Mouse (Mus musculus) CH12.LX (cell line): ENCODE measurements around the gene Rapgef6. TPM values are rescaled to one million over a fixed set of nuclear protein-coding genes. Genes with fewer than 3 reads are reported as not detected.
A peak's percentile ranks its signal among the peaks of the same experiment; 100 is the strongest.

Experiments
- DNase-seq: peaks from one replicate; pipeline ENCODE4 v3.0.0-alpha.2; 2013; ENCODE audit errors: extremely low read depth
- H3K27ac ChIP-seq: 2 replicates; pipeline ENCODE4 v1.5.1; 2012; ENCODE audit warnings: low read depth, mild to moderate bottlenecking, control low read depth, moderate library complexity; ENCODE audit not compliant: insufficient read depth
- H3K27me3 ChIP-seq: replicated peaks from 2 replicates; pipeline ENCODE3; 2012; ENCODE audit warnings: inconsistent platforms
- H3K36me3 ChIP-seq, 2 experiments: replicated peaks in 1 of 2; 2 replicates each; pipeline versions ENCODE3 to v1.6.1; 2012; ENCODE audit warnings: inconsistent platforms in 1 of 2, low read length in 1 of 2, mild to moderate bottlenecking in 1 of 2, mixed read lengths in 1 of 2, moderate library complexity in 1 of 2; ENCODE audit not compliant: control insufficient read depth in 1 of 2, insufficient read depth in 1 of 2
- H3K4me1 ChIP-seq, 2 experiments: 2 replicates each; pipeline ENCODE4 v1.6.1; 2012; ENCODE audit warnings: inconsistent platforms in 1 of 2, moderate library complexity in 1 of 2; ENCODE audit not compliant: insufficient read depth in 2 of 2, control insufficient read depth in 1 of 2
- H3K4me2 ChIP-seq: 2 replicates; pipeline ENCODE4 v1.6.1; 2012; ENCODE audit warnings: low read depth, mild to moderate bottlenecking, control low read depth; ENCODE audit not compliant: poor library complexity, insufficient read depth, severe bottlenecking
- H3K4me3 ChIP-seq, 3 experiments: fragments of 150-350 bp in 1 of 3; sonication (generic) in 1 of 3; replicated peaks in 1 of 3; 2 replicates each; pipeline versions ENCODE3 to v1.5.1; 2011 to 2012; ENCODE audit warnings: low read depth in 2 of 3, low read length in 2 of 3, mild to moderate bottlenecking in 2 of 3, moderate library complexity in 2 of 3, control low read depth in 1 of 3, improper control_type of control experiment in 1 of 3, inconsistent platforms in 1 of 3, mixed read lengths in 1 of 3; ENCODE audit not compliant: poor library complexity in 1 of 3
- H3K79me2 ChIP-seq: replicated peaks from 2 replicates; pipeline ENCODE4 v1.6.1; 2012; ENCODE audit warnings: mild to moderate bottlenecking, moderate library complexity; ENCODE audit not compliant: control insufficient read depth, poor library complexity, insufficient read depth, severe bottlenecking; ENCODE audit errors: extremely low read depth
- H3K9ac ChIP-seq: 2 replicates; pipeline ENCODE4 v1.6.1; 2012; ENCODE audit warnings: low read depth, mild to moderate bottlenecking, control low read depth, moderate library complexity; ENCODE audit not compliant: insufficient read depth
- H3K9me3 ChIP-seq: replicated peaks from 2 replicates; pipeline ENCODE3; 2012; ENCODE audit warnings: low read length, inconsistent platforms, mixed read lengths
- BHLHE40 ChIP-seq: IDR thresholded peaks from 2 replicates; pipeline ENCODE4 v1.6.1; 2011; ENCODE audit warnings: mild to moderate bottlenecking, low read depth, low read length, improper control_type of control experiment
- CHD1 ChIP-seq: IDR thresholded peaks from 2 replicates; pipeline ENCODE4 v1.6.1; 2012; ENCODE audit warnings: low read depth, low read length, improper control_type of control experiment, inconsistent platforms
- CHD2 ChIP-seq: IDR thresholded peaks from 2 replicates; pipeline ENCODE4 v1.6.1; 2011; ENCODE audit warnings: low read length, improper control_type of control experiment
- CTCF ChIP-seq, 2 experiments: IDR thresholded peaks in 1 of 2; conservative IDR thresholded peaks in 1 of 2; 2 replicates each; pipeline ENCODE4 v1.5.1; 2011 to 2012; ENCODE audit warnings: low read depth in 2 of 2, low read length in 2 of 2, improper control_type of control experiment in 1 of 2, inconsistent platforms in 1 of 2, mild to moderate bottlenecking in 1 of 2, moderate library complexity in 1 of 2
- E2F4 ChIP-seq: IDR thresholded peaks from 2 replicates; pipeline ENCODE4 v1.6.1; 2011; ENCODE audit warnings: low read depth, low read length, improper control_type of control experiment; ENCODE audit not compliant: insufficient replicate concordance
- ELF1 ChIP-seq: IDR thresholded peaks from 2 replicates; pipeline ENCODE4 v1.6.1; 2014; ENCODE audit warnings: low read depth, mild to moderate bottlenecking, inconsistent platforms, low read length, improper control_type of control experiment
- EP300 ChIP-seq: IDR thresholded peaks from 2 replicates; pipeline ENCODE4 v1.6.1; 2011; ENCODE audit warnings: low read length, improper control_type of control experiment
- ETS1 ChIP-seq: conservative IDR thresholded peaks from 2 replicates; pipeline ENCODE4 v1.6.1; 2012; ENCODE audit warnings: low read depth, mild to moderate bottlenecking, inconsistent platforms, low read length, improper control_type of control experiment, moderate library complexity
- GABPA ChIP-seq: IDR thresholded peaks from 2 replicates; pipeline ENCODE4 v1.6.1; 2012; ENCODE audit warnings: low read depth, low read length, improper control_type of control experiment, inconsistent platforms; ENCODE audit not compliant: insufficient replicate concordance
- HCFC1 ChIP-seq: IDR thresholded peaks from 2 replicates; pipeline ENCODE4 v1.6.1; 2012; ENCODE audit warnings: low read depth, mild to moderate bottlenecking, inconsistent platforms, low read length, improper control_type of control experiment
- IRF4 ChIP-seq: IDR thresholded peaks from 2 replicates; pipeline ENCODE4 v1.6.1; 2014; ENCODE audit warnings: low read depth, mild to moderate bottlenecking, inconsistent platforms, low read length, improper control_type of control experiment
- JUN ChIP-seq: IDR thresholded peaks from 2 replicates; pipeline ENCODE4 v1.6.1; 2011; ENCODE audit warnings: low read depth, mild to moderate bottlenecking, low read length, improper control_type of control experiment, moderate library complexity; ENCODE audit not compliant: insufficient read depth
- JUND ChIP-seq: conservative IDR thresholded peaks from 2 replicates; pipeline ENCODE4 v1.6.1; 2011; ENCODE audit warnings: low read depth, low read length, improper control_type of control experiment
- KAT2A ChIP-seq: IDR thresholded peaks from 2 replicates; pipeline ENCODE4 v1.6.1; 2012; ENCODE audit warnings: low read length, improper control_type of control experiment, inconsistent platforms; ENCODE audit not compliant: insufficient replicate concordance
- MAFK ChIP-seq: IDR thresholded peaks from 2 replicates; pipeline ENCODE4 v1.6.1; 2011; ENCODE audit warnings: low read length, improper control_type of control experiment; ENCODE audit not compliant: insufficient replicate concordance
- MAX ChIP-seq: IDR thresholded peaks from 2 replicates; pipeline ENCODE4 v1.6.1; 2011; ENCODE audit warnings: low read length, improper control_type of control experiment
- MAZ ChIP-seq: IDR thresholded peaks from 2 replicates; pipeline ENCODE4 v1.6.1; 2012; ENCODE audit warnings: low read depth, mild to moderate bottlenecking, inconsistent platforms, low read length, improper control_type of control experiment, moderate library complexity
- MEF2A ChIP-seq: IDR thresholded peaks from 2 replicates; pipeline ENCODE4 v1.6.1; 2014; ENCODE audit warnings: low read depth, mild to moderate bottlenecking, inconsistent platforms, low read length, improper control_type of control experiment, borderline replicate concordance
- MXI1 ChIP-seq: IDR thresholded peaks from 2 replicates; pipeline ENCODE4 v1.6.1; 2011; ENCODE audit warnings: mild to moderate bottlenecking, low read depth, low read length, improper control_type of control experiment
- MYC ChIP-seq: IDR thresholded peaks from 2 replicates; pipeline ENCODE4 v1.6.1; 2011; ENCODE audit warnings: low read depth, mild to moderate bottlenecking, improper control_type of control experiment, low read length
- NELFE ChIP-seq: IDR thresholded peaks from 2 replicates; pipeline ENCODE4 v1.6.1; 2011; ENCODE audit warnings: low read depth, low read length, improper control_type of control experiment
- NRF1 ChIP-seq: IDR thresholded peaks from 2 replicates; pipeline ENCODE4 v1.6.1; 2014; ENCODE audit warnings: low read depth, mild to moderate bottlenecking, inconsistent platforms, low read length, improper control_type of control experiment, moderate library complexity
- PAX5 ChIP-seq: IDR thresholded peaks from 2 replicates; pipeline ENCODE4 v1.6.1; 2012; ENCODE audit warnings: low read length, inconsistent platforms, mixed read lengths
- POLR2A ChIP-seq: IDR thresholded peaks from 2 replicates; pipeline ENCODE4 v1.6.1; 2011; ENCODE audit warnings: low read depth, mild to moderate bottlenecking, improper control_type of control experiment, low read length
- POLR2AphosphoS2 ChIP-seq: IDR thresholded peaks from 2 replicates; pipeline ENCODE4 v1.6.1; 2011; ENCODE audit warnings: low read depth, low read length, improper control_type of control experiment
- RAD21 ChIP-seq: IDR thresholded peaks from 2 replicates; pipeline ENCODE4 v1.6.1; 2011; ENCODE audit warnings: low read depth, mild to moderate bottlenecking, low read length, improper control_type of control experiment, moderate library complexity
- RCOR1 ChIP-seq: conservative IDR thresholded peaks from 2 replicates; pipeline ENCODE4 v1.6.1; 2012; ENCODE audit warnings: low read depth, mild to moderate bottlenecking, inconsistent platforms, low read length, improper control_type of control experiment
- SIN3A ChIP-seq: IDR thresholded peaks from 2 replicates; pipeline ENCODE4 v1.6.1; 2012; ENCODE audit warnings: low read length, improper control_type of control experiment, inconsistent platforms
- SMC3 ChIP-seq: IDR thresholded peaks from 2 replicates; pipeline ENCODE4 v1.6.1; 2011; ENCODE audit warnings: low read depth, low read length, improper control_type of control experiment
- TBP ChIP-seq: conservative IDR thresholded peaks from 2 replicates; pipeline ENCODE4 v1.6.1; 2011; ENCODE audit warnings: low read depth, low read length, improper control_type of control experiment
- TCF12 ChIP-seq: IDR thresholded peaks from 2 replicates; pipeline ENCODE4 v1.6.1; 2014; ENCODE audit warnings: low read depth, mild to moderate bottlenecking, inconsistent platforms, low read length, improper control_type of control experiment
- UBTF ChIP-seq: IDR thresholded peaks from 2 replicates; pipeline ENCODE4 v1.6.1; 2012; ENCODE audit warnings: low read depth, mild to moderate bottlenecking, inconsistent platforms, low read length, improper control_type of control experiment, moderate library complexity
- USF1 ChIP-seq: IDR thresholded peaks from 2 replicates; pipeline ENCODE4 v1.6.1; 2014; ENCODE audit warnings: low read depth, mild to moderate bottlenecking, inconsistent platforms, low read length, improper control_type of control experiment
- USF2 ChIP-seq: conservative IDR thresholded peaks from 2 replicates; pipeline ENCODE4 v1.6.1; 2011; ENCODE audit warnings: low read depth, low read length, improper control_type of control experiment
- ZC3H11A ChIP-seq: IDR thresholded peaks from 2 replicates; pipeline ENCODE4 v1.6.1; 2012; ENCODE audit warnings: low read depth, mild to moderate bottlenecking, inconsistent platforms, low read length, improper control_type of control experiment
- ZKSCAN1 ChIP-seq: IDR thresholded peaks from 2 replicates; pipeline ENCODE4 v1.6.1; 2012; ENCODE audit warnings: low read depth, inconsistent platforms, low read length, improper control_type of control experiment, borderline replicate concordance
- ZMIZ1 ChIP-seq: IDR thresholded peaks from 2 replicates; pipeline ENCODE4 v1.6.1; 2012; ENCODE audit warnings: low read depth, mild to moderate bottlenecking, inconsistent platforms, low read length, improper control_type of control experiment
- ZNF384 ChIP-seq: IDR thresholded peaks from 2 replicates; pipeline ENCODE4 v1.6.1; 2012; ENCODE audit warnings: low read depth, low read length, improper control_type of control experiment, inconsistent platforms
- dilution Hi-C: fragments of 300-500 bp; cut with MboI; formaldehyde crosslinking; loops from 2 replicates; pipeline ENCODE4 v1.14.3; 2020; ENCODE audit warnings: low sequenced_read_pairs; ENCODE audit not compliant: extremely low pct_unique_long_range_greater_than_20kb, extremely low pct_ligation_motif_present
- in situ Hi-C: fragments of 300-500 bp; cut with MboI; formaldehyde crosslinking; loops from 3 replicates; pipeline ENCODE4 v1.14.3; 2019; ENCODE audit warnings: low sequenced_read_pairs, low pct_ligation_motif_present, low pct_unique_long_range_greater_than_20kb, mixed read lengths
- polyA plus RNA-seq: library from polyadenylated mRNA; unstranded; fragments of >175 nt; gene quantifications from 2 replicates; pipeline ENCODE4 v1.2.1, GENCODE M21; 2012; ENCODE audit warnings: low read depth; ENCODE audit not compliant: insufficient read length
- total RNA-seq, 2 experiments: library from RNA; depleted of rRNA; stranded (reverse); fragments of 300-350 nt in 1 of 2; fragments of >200 nt in 1 of 2; gene quantifications; 2 replicates each; pipeline ENCODE4 v1.2.3; 2012 to 2014

The Rapgef6 gene
- total and polyA plus RNA-seq, 3 experiments = 36.7 to 63.8 (median 38.3) TPM

- Histone ChIP-seq H3K27ac (peak overlapping the region; percentile 99), H3K79me2 (peaks cover 36% of the 10 kb centered on the region), H3K36me3 (peaks cover 28 to 65% of the 10 kb centered on the region in 2 experiments), H3K9ac (peak overlapping the region; percentile 37; the same call in 1 of the 2 replicates), H3K27me3 (no peaks in the 10 kb centered on the region), H3K4me1 (peaks cover 43 to 85% of the 10 kb centered on the region in 2 experiments), H3K4me3 (no peak overlapping the region), H3K4me2 (peak overlapping the region; percentile 85), H3K9me3 (peaks cover 5% of the 10 kb centered on the region)
- peak; percentile 96 for DNase-seq
- in situ Hi-C loops (no loop called here), dilution Hi-C loops (no loop called here)
- peak; percentile 59 for TF ChIP-seq POLR2A
- TF ChIP-seq ZMIZ1 = peak; percentile 17; the same call in 1 of the 2 replicates
- TF ChIP-seq TCF12 = peak; percentile 91
- TF ChIP-seq POLR2AphosphoS2 = 0 out of 2 replicates have a peak, but pooled peaks have one; percentile 43
- peak; percentile 82 for TF ChIP-seq IRF4
- peak; percentile 94 for TF ChIP-seq EP300
- peak; percentile 81 for TF ChIP-seq MEF2A
- peak; percentile 66; the same call in 1 of the 2 replicates for TF ChIP-seq TBP
- TF ChIP-seq ETS1 = peak; percentile 89
- peak; percentile 50; the same call in 1 of the 2 replicates for TF ChIP-seq RCOR1
- TF ChIP-seq NRF1 = no peak
- TF ChIP-seq SIN3A = peak; percentile 79; the same call in 1 of the 2 replicates
- peak; percentile 78 for TF ChIP-seq BHLHE40
- no peak for TF ChIP-seq ZC3H11A
- TF ChIP-seq KAT2A = no peak
- TF ChIP-seq MXI1 = peak; percentile 85
- no peak for TF ChIP-seq PAX5
- TF ChIP-seq GABPA = no peak
- TF ChIP-seq USF2 = no peak
- TF ChIP-seq ELF1 = peak; percentile 90
- TF ChIP-seq MAZ = peak; percentile 68; the same call in 1 of the 2 replicates
- peak; percentile 66 for TF ChIP-seq NELFE
- TF ChIP-seq CHD1 = peak; percentile 27; the same call in 1 of the 2 replicates
- TF ChIP-seq JUN = no peak
- no peak; the same call in none of the 2 replicates for TF ChIP-seq MAX
- TF ChIP-seq RAD21 = peak; percentile 55
- peak; percentile 32; the same call in 1 of the 2 replicates for TF ChIP-seq MAFK
- peak; percentile 51 for TF ChIP-seq HCFC1
- TF ChIP-seq CTCF (conservative IDR thresholded peaks at IDR 0.05 in 1 of 2, IDR thresholded peaks at IDR 0.05 in 1 of 2; ENCODE audit: low read depth in 2 of 2, low read length in 2 of 2) = peak in 1 of 2 experiments; percentile 64; a peak in 2 of 4 replicates
- TF ChIP-seq MYC = peak; percentile 82
- peak; percentile 61 for TF ChIP-seq ZNF384
- 0 out of 2 replicates have a peak, but pooled peaks have one; percentile 29 for TF ChIP-seq E2F4
- no peak for TF ChIP-seq ZKSCAN1
- no peak for TF ChIP-seq UBTF
- TF ChIP-seq CHD2 = peak; percentile 48; the same call in 1 of the 2 replicates
- TF ChIP-seq SMC3 = peak; percentile 24
- TF ChIP-seq JUND = peak; percentile 67
- TF ChIP-seq USF1 = no peak
Observed at GRCm38 (mm10) chr11:54727327-54727901, 204.8 kb downstream of the Rapgef6 start.
